Mouse (Mus musculus): Measurements from ENCODE around the gene Gm45194. TPM values are rescaled to one million over a fixed set of nuclear protein-coding genes. Genes with fewer than 3 reads are reported as not detected.

Gene Gm45194
- polyA plus RNA-seq, 1 experiment from 2014 or later: 1.2 TPM

DNA sequence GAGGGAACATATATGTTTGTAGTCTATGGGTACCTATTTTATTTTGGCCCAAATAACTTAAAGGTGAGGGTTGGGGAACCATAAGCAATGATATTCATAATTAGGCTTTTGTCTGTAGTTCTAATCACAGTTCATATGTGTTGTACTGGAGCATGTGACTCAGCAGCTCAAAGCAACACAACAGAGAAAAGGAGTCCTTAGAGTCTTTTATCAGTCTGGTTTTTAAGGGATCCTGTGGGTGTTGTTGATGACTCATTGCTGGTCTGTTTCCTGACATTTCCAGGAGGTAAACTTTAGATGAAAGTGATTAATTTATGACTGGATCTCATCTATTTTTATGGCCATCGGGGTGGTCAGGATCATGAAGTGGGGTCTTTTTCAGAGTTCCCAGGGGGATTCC lies 382.4 kb downstream of the Gm45194 start:
- H3K27me3 ChIP-seq: no peaks in the 10 kb centered on the region
- no peaks in the 10 kb centered on the region for H3K4me1 ChIP-seq
- no peak overlapping the region for H3K4me2 ChIP-seq
- H3K36me3 ChIP-seq (replicated peaks): no peaks in the 10 kb centered on the region
- no peak overlapping the region for H3K9ac ChIP-seq
- 93% methylated on average over 1 of the region's 1 CpGs for WGBS
- no peak overlapping the region for H3K27ac ChIP-seq
- H3K9me3 ChIP-seq: no peaks in the 10 kb centered on the region
- no peak overlapping the region for H3K4me3 ChIP-seq (replicated peaks)
- ATAC-seq (ENCODE audit: low FRiP score): no peak

Other genes starting within 250 kb of the Gm45194 start
- gene Hdx, start 194.3 kb upstream of the Gm45194 start, polyA plus RNA-seq (2016; fragmentation: Nextera tagmentation; extraction: Ambion mirVana): 1.8 and 2.0 TPM in 2 replicates
- gene Tex16, start 119.6 kb downstream of the Gm45194 start, polyA plus RNA-seq (2016; fragmentation: Nextera tagmentation; extraction: Ambion mirVana): 1.0 and 3.5 TPM in 2 replicates

All from forebrain, embryonic 12.5 days (tissue).